Mouse (Mus musculus) kidney, postnatal 0 days (tissue): ENCODE results near the gene Nat14. TPM values are rescaled to one million over a fixed set of nuclear protein-coding genes. Genes with fewer than 3 reads are reported as not detected.
A peak's percentile ranks its signal among the peaks of the same experiment; 100 is the strongest.

ENCODE experiments used
- ATAC-seq: fragments of 200-750 bp; cut with Nextera tagmentation; replicated peaks from 2 replicates; pipeline ENCODE4 v1.8.0; 2017; ENCODE audit warnings: low read depth, moderate number of reproducible peaks, moderate TSS enrichment, moderate library complexity; ENCODE audit not compliant: low FRiP score
- DNase-seq: peaks from one replicate; pipeline ENCODE4 v3.0.0-alpha.2; 2016; ENCODE audit warnings: low spot score
- H3K27ac ChIP-seq: fragments of 300-500 bp; sonication (generic); 2 replicates; pipeline ENCODE4 v1.5.1; 2014; ENCODE audit warnings: mild to moderate bottlenecking
- H3K27me3 ChIP-seq: fragments of 300-500 bp; sonication (generic); 2 replicates; pipeline ENCODE4 v1.6.1; 2014; ENCODE audit warnings: low read length, mixed read lengths; ENCODE audit not compliant: insufficient read depth
- H3K36me3 ChIP-seq: fragments of 300-500 bp; sonication (generic); 2 replicates; pipeline ENCODE4 v1.6.1; 2014; ENCODE audit warnings: low read length, mixed read lengths; ENCODE audit not compliant: insufficient read depth
- H3K4me1 ChIP-seq: fragments of 300-500 bp; sonication (generic); replicated peaks from 2 replicates; pipeline ENCODE4 v1.6.1; 2014; ENCODE audit warnings: antibody characterized with exemption, low read length, mixed read lengths; ENCODE audit not compliant: insufficient read depth
- H3K4me2 ChIP-seq: fragments of 300-500 bp; sonication (generic); 2 replicates; pipeline ENCODE4 v1.6.1; 2014; ENCODE audit warnings: mild to moderate bottlenecking, low read length, moderate library complexity, mixed read lengths
- H3K4me3 ChIP-seq: fragments of 300-500 bp; sonication (generic); replicated peaks from 2 replicates; pipeline ENCODE4 v1.5.1; 2014; ENCODE audit warnings: low read depth, low read length
- H3K9ac ChIP-seq: fragments of 300-500 bp; sonication (generic); 2 replicates; pipeline ENCODE4 v1.6.1; 2014; ENCODE audit warnings: low read depth, low read length
- H3K9me3 ChIP-seq: fragments of 300-500 bp; sonication (generic); replicated peaks from 2 replicates; pipeline ENCODE4 v1.6.1; 2016; ENCODE audit warnings: low read length, inconsistent platforms, mixed read lengths
- CTCF ChIP-seq: IDR thresholded peaks from 2 replicates; pipeline ENCODE4 v1.5.1; 2016; ENCODE audit warnings: antibody characterized with exemption, low read depth, mild to moderate bottlenecking, moderate library complexity
- WGBS: fragments of 180-500 bp; shearing (Covaris S2); extraction: QIAGEN DNeasy Blood & Tissue Kit; methylation state at CpG from one replicate; pipeline ENCODE4 v1.1.7; 2014; 5-methylcytosine and 5-hydroxymethylcytosine counted together
- polyA plus RNA-seq: library from polyadenylated mRNA; unstranded; fragments of >200 nt; fragmentation: Nextera tagmentation; extraction: Ambion mirVana; gene quantifications from 2 replicates; pipeline ENCODE4 v1.2.1, GENCODE M21; 2015

Gene Nat14
- polyA plus RNA-seq, 1 experiment from 2014 or later, result 2.6 TPM

DNA sequence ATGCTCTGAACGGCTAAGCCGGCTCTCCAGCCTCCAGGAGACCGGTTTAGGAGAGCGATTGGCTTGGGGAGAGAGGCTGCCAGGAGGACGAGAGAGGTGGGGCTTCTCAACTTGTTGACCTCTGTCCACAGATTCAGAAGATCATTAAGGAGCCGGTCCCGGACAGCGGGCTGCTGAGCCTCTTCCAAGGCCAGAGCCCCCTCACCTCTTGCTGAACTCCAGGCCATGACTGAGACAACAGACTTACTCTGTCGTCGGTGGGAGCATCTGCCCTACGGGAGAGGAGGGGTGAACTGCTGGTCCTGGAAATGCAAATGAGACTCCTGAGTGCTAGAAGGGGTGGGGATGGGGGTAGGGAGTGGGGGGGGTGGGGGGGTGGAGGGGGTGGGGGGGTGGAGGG, 26.6 kb upstream of the Nat14 start:
- Histone ChIP-seq H3K27ac (no peak overlapping the region), H3K9ac (no peak overlapping the region), H3K36me3 (no peaks in the 10 kb centered on the region), H3K4me2 (no peak overlapping the region), H3K27me3 (no peaks in the 10 kb centered on the region), H3K4me3 (no peak overlapping the region), H3K4me1 (peaks cover 8% of the 10 kb centered on the region), H3K9me3 (no peaks in the 10 kb centered on the region)
- 48% methylated on average over 11 of the region's 11 CpGs for WGBS
- TF ChIP-seq CTCF, result no peak
- DNase-seq (no peak), ATAC-seq (no peak)

- H3K36me3 ChIP-seq, result no peaks in the 10 kb centered on the region
- peak overlapping the region; percentile 61 for H3K4me2 ChIP-seq
- peak overlapping the region; percentile 44; the same call in 1 of the 2 replicates for H3K9ac ChIP-seq
- TF ChIP-seq CTCF, result no peak
- peak; percentile 28 for DNase-seq
- no peaks in the 10 kb centered on the region for H3K27me3 ChIP-seq
- peaks cover 8% of the 10 kb centered on the region for H3K4me1 ChIP-seq
- ATAC-seq, result peak; percentile 48
- H3K27ac ChIP-seq, result no peak overlapping the region
- H3K4me3 ChIP-seq, result peak overlapping the region; percentile 24
- 17% methylated on average over 17 of the region's 18 CpGs for WGBS
- H3K9me3 ChIP-seq, result no peaks in the 10 kb centered on the region
Measured at GRCm38 (mm10) chr7:4898851-4899648, 22.8 kb upstream of the Nat14 start.

DNA sequence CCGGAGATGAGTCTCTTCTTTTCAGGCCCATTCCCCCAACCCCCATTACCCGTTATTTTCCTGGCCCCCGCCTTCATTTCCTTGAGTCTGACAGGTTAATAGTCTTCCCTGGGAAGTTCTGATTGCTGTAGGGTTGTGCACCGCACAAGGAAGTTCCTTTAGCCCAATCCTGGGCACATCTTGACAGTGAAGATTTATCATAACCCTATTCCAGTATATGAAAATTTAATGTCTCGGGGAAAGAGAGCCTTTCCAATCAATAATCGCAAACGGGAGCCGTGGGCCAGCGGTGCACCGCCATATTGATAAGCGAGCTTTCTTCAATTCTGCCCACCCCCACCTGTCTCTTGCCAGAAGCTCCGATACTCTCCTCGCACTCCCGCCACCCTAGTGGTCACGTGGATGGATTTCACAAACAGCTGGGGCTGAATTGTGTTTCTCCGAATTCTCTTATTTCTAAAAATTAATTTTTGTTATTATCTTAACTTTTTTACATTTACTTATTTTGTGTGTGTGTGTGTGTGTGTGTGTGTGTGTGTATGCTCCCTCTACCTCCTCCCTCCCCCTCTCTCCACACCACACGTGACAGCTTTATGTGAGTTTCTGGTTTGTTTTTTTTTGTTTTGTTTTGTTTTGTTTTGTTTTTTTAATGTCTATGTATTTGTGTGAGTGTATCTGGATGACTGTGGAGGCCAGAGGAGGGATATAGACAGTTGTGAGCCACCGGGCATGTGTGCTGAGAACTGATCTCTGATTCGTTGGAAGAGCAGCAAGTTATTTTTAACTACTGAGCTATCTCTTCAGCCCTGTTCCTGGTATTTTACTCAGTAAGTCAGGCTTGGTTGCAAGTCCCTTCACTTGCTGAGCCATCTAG, 21.9 kb upstream of the Nat14 start:
- peak overlapping the region; percentile 61 for H3K4me2 ChIP-seq
- H3K27ac ChIP-seq, result no peak overlapping the region
- DNase-seq, result peak; percentile 49
- H3K36me3 ChIP-seq, result no peaks in the 10 kb centered on the region
- no peak for ATAC-seq
- H3K27me3 ChIP-seq, result no peaks in the 10 kb centered on the region
- TF ChIP-seq CTCF, result no peak; the same call in 1 of the 2 replicates
- WGBS, result 9% methylated on average over 19 of the region's 19 CpGs
- peaks cover 8% of the 10 kb centered on the region for H3K4me1 ChIP-seq
- no peaks in the 10 kb centered on the region for H3K9me3 ChIP-seq
- peak overlapping the region; percentile 44; the same call in 1 of the 2 replicates for H3K9ac ChIP-seq
- H3K4me3 ChIP-seq, result peak overlapping the region; percentile 24

GRCm38 (mm10) chr7:4900523-4900851, 21.3 kb upstream of the Nat14 start:
- TF ChIP-seq CTCF, result no peak
- WGBS, result 32% methylated on average over 11 of the region's 11 CpGs
- H3K27me3 ChIP-seq, result no peaks in the 10 kb centered on the region
- no peaks in the 10 kb centered on the region for H3K36me3 ChIP-seq
- no peak overlapping the region for H3K9ac ChIP-seq
- DNase-seq (no peak), ATAC-seq (no peak)
- H3K4me3 ChIP-seq, result 0 out of 2 replicates have a peak overlapping the region, but pooled peaks have one; percentile 24
- H3K27ac ChIP-seq, result no peak overlapping the region
- H3K4me2 ChIP-seq, result peak overlapping the region; percentile 61
- no peaks in the 10 kb centered on the region for H3K9me3 ChIP-seq
- peaks cover 8% of the 10 kb centered on the region for H3K4me1 ChIP-seq

DNA sequence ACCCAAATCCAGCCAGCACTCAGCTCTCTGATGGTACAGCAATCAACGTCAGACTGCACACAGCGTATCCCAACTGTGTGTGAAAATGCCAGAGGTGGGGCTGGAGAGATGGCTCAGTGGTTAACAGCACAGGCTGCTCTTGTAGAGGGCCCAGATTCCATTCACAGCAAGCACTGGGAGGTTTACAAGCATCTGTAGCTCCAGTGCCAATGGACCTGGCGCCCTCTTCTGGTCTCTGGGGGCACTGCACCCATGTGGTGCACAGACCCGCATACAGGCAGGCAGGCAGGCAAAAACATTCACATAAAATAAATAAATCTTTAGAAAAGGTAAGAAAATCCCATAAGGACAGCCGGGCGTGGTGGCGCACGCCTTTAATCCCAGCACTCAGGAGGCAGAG, 20.7 kb upstream of the Nat14 start:
- Histone ChIP-seq H3K27ac (no peak overlapping the region), H3K4me3 (no peak overlapping the region), H3K36me3 (no peaks in the 10 kb centered on the region), H3K9me3 (no peaks in the 10 kb centered on the region), H3K4me2 (no peak overlapping the region), H3K4me1 (peaks cover 8% of the 10 kb centered on the region), H3K9ac (no peak overlapping the region), H3K27me3 (no peaks in the 10 kb centered on the region)
- DNase-seq (peak; percentile 40), ATAC-seq (no peak)
- 58% methylated on average over 8 of the region's 8 CpGs for WGBS
- TF ChIP-seq CTCF, result peak; percentile 60

DNA sequence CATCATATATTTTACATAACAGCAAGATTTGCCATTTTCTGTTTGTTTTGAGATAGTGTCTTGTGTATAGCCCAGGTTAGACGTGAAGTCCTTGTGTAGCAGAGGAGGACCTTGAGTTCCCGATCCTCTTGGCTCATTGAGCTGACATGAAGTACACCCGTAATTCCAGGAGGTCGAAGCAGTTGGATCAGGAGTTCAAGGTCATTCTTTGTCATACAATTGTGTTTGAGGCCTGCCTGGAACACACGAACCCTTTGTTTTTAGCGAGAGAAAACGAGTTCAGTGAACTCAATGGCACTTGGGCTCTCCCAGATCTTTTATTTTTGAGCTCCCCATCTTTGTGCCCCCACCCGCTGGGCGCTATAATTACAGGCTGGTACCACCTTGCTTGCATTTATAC, 19.4 kb upstream of the Nat14 start:
- Histone ChIP-seq H3K27me3 (no peaks in the 10 kb centered on the region), H3K9me3 (no peaks in the 10 kb centered on the region), H3K4me1 (peaks cover 8% of the 10 kb centered on the region), H3K9ac (no peak overlapping the region), H3K36me3 (no peaks in the 10 kb centered on the region), H3K4me2 (no peak overlapping the region), H3K27ac (no peak overlapping the region), H3K4me3 (no peak overlapping the region)
- 82% methylated on average over 9 of the region's 9 CpGs for WGBS
- TF ChIP-seq CTCF, result no peak
- no peak for DNase-seq
- no peak for ATAC-seq
